Mouse (Mus musculus): ENCODE data around the gene Cst8. TPM values are rescaled to one million over a fixed set of nuclear protein-coding genes. Genes with fewer than 3 reads are reported as not detected.
"Not testable (repeated sequence)": the region's sequence is repeated elsewhere in the genome, so short reads cannot be mapped to it uniquely, and the experiment has no call there.

Cst8 gene
- total RNA-seq, 1 experiment: not detected

DNA sequence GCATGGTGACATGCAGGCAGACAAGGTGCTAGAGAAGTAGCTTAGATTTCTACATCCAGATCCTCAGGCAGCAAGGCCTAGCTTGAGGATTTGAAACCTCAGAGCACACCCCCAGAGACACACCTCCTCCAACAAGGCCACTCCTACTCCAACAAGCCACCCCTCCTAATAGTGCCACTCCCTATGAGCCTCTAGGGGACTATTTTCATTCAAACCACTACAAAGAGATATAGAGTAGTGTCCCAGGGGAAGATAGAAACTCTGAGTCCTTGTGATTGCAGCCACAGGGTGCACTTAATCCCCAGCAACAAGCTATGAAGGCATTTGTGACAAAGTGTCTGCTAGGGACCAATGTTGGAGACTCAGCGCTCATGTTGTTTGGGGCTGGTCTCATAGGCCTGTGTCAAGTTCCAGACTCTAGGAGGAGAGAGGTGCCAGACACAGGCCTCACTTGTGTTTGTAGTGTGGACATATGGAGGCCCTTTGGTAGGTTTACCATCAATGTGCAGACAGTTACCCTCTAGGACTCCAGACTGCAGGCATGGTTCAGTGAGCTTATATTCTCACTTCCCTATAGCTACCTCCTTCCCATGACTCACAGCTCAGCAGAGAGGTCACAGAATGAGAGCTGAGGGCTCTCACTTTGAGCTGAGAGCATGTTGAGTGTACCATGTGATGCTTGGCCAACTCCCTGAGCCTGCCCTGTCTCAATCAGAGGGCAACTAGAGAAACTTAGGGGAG, 34.8 kb upstream of the Cst8 start:
- Histone ChIP-seq H3K9ac (ENCODE audit: insufficient read depth, low read depth, low read length, poor library complexity, severe bottlenecking) (no peak overlapping the region), H3K36me3 (ENCODE audit: control insufficient read depth, insufficient read depth, low read length, poor library complexity, severe bottlenecking) (no peaks in the 10 kb centered on the region), H3K4me1 (ENCODE audit: control insufficient read depth in 2 of 2, insufficient read depth in 2 of 2, low read length in 2 of 2, poor library complexity in 1 of 2) (no peaks in the 10 kb centered on the region), H3K27ac (ENCODE audit: insufficient read depth, low read depth, low read length, poor library complexity, severe bottlenecking) (no peak overlapping the region), H3K4me3 (ENCODE audit: insufficient read depth in 1 of 2, low read depth in 1 of 2, low read length in 2 of 2, poor library complexity in 1 of 2, severe bottlenecking in 1 of 2) (no peak overlapping the region), H3K9me3 (ENCODE audit: control insufficient read depth, insufficient read depth, low read depth, low read length) (no peaks in the 10 kb centered on the region)
- TF ChIP-seq HCFC1 (IDR thresholded peaks at IDR 0.05; ENCODE audit: borderline replicate concordance, insufficient read depth, low read length): no peak
- TF ChIP-seq MAFK (IDR thresholded peaks at IDR 0.05; ENCODE audit: insufficient read depth, low read depth, low read length): no peak
- TF ChIP-seq ZC3H11A (IDR thresholded peaks at IDR 0.05; ENCODE audit: borderline replicate concordance, low read depth, low read length): no peak
- TF ChIP-seq ZNF384 (IDR thresholded peaks at IDR 0.05; ENCODE audit: low read depth, low read length): no peak
- TF ChIP-seq CHD2 (IDR thresholded peaks at IDR 0.05; ENCODE audit: low read depth, low read length): no peak
- DNase-seq (ENCODE audit: low read depth, low spot score): no peak
- in situ Hi-C loops (cut with MboI; ENCODE audit: low sequenced_read_pairs in 2 of 2, unreplicated experiment in 2 of 2): no loop called here

GRCm38 (mm10) chr2:148771397-148771796, 27.2 kb upstream of the Cst8 start, which contains the start of gene Cst11:
Gene Cst11 (minus strand): TSS chr2:148771497.
- H3K9ac ChIP-seq (ENCODE audit: insufficient read depth, low read depth, low read length, poor library complexity, severe bottlenecking); H3K36me3 ChIP-seq (ENCODE audit: control insufficient read depth, insufficient read depth, low read length, poor library complexity, severe bottlenecking); H3K4me1 ChIP-seq (ENCODE audit: control insufficient read depth in 2 of 2, insufficient read depth in 2 of 2, low read length in 2 of 2, poor library complexity in 1 of 2); H3K4me3 ChIP-seq (ENCODE audit: insufficient read depth in 1 of 2, low read depth in 1 of 2, low read length in 2 of 2, poor library complexity in 1 of 2, severe bottlenecking in 1 of 2); H3K27ac ChIP-seq (ENCODE audit: insufficient read depth, low read depth, low read length, poor library complexity, severe bottlenecking); DNase-seq (ENCODE audit: low read depth, low spot score); in situ Hi-C loops (cut with MboI; ENCODE audit: low sequenced_read_pairs in 2 of 2, unreplicated experiment in 2 of 2); H3K9me3 ChIP-seq (ENCODE audit: control insufficient read depth, insufficient read depth, low read depth, low read length): not testable (repeated sequence)

GRCm38 (mm10) chr2:148781709-148782108, 16.9 kb upstream of the Cst8 start, which contains the start of gene 8030411F24Rik:
Gene 8030411F24Rik (plus strand): TSS chr2:148782009.
- no peak for DNase-seq (ENCODE audit: low read depth, low spot score)
- H3K4me3 ChIP-seq (ENCODE audit: insufficient read depth in 1 of 2, low read depth in 1 of 2, low read length in 2 of 2, poor library complexity in 1 of 2, severe bottlenecking in 1 of 2): no peak within 1 kb of the TSS
- H3K36me3 ChIP-seq (ENCODE audit: control insufficient read depth, insufficient read depth, low read length, poor library complexity, severe bottlenecking): no peaks in the 10 kb centered on the region
- H3K27ac ChIP-seq (ENCODE audit: insufficient read depth, low read depth, low read length, poor library complexity, severe bottlenecking): no peak within 1 kb of the TSS
- in situ Hi-C loops (cut with MboI; ENCODE audit: low sequenced_read_pairs in 2 of 2, unreplicated experiment in 2 of 2): no loop called here
- no peak for TF ChIP-seq ZNF384 (IDR thresholded peaks at IDR 0.05; ENCODE audit: low read depth, low read length)
- TF ChIP-seq MAFK (IDR thresholded peaks at IDR 0.05; ENCODE audit: insufficient read depth, low read depth, low read length): no peak
- H3K9me3 ChIP-seq (ENCODE audit: control insufficient read depth, insufficient read depth, low read depth, low read length): no peaks in the 10 kb centered on the region
- no peak within 1 kb of the TSS for H3K9ac ChIP-seq (ENCODE audit: insufficient read depth, low read depth, low read length, poor library complexity, severe bottlenecking)
- H3K4me1 ChIP-seq (ENCODE audit: control insufficient read depth in 2 of 2, insufficient read depth in 2 of 2, low read length in 2 of 2, poor library complexity in 1 of 2): no peaks in the 10 kb centered on the region

- Histone ChIP-seq H3K4me3 (ENCODE audit: insufficient read depth in 1 of 2, low read depth in 1 of 2, low read length in 2 of 2, poor library complexity in 1 of 2, severe bottlenecking in 1 of 2) (no peak within 1 kb of the TSS), H3K27ac (ENCODE audit: insufficient read depth, low read depth, low read length, poor library complexity, severe bottlenecking) (no peak within 1 kb of the TSS), H3K4me1 (ENCODE audit: control insufficient read depth in 2 of 2, insufficient read depth in 2 of 2, low read length in 2 of 2, poor library complexity in 1 of 2) (no peaks in the 10 kb centered on the region), H3K9ac (ENCODE audit: insufficient read depth, low read depth, low read length, poor library complexity, severe bottlenecking) (no peak within 1 kb of the TSS), H3K9me3 (ENCODE audit: control insufficient read depth, insufficient read depth, low read depth, low read length) (no peaks in the 10 kb centered on the region), H3K36me3 (ENCODE audit: control insufficient read depth, insufficient read depth, low read length, poor library complexity, severe bottlenecking) (no peaks in the 10 kb centered on the region)
- in situ Hi-C loops (cut with MboI; ENCODE audit: low sequenced_read_pairs in 2 of 2, unreplicated experiment in 2 of 2): no loop called here
- TF ChIP-seq CHD2 (IDR thresholded peaks at IDR 0.05; ENCODE audit: low read depth, low read length): no peak
- DNase-seq (ENCODE audit: low read depth, low spot score): no peak
These were observed 9.4 kb upstream of the Cst8 start, which contains the start of gene Cst12 for GRCm38 (mm10) chr2:148789142-148789541. Gene Cst12 (plus strand): TSS chr2:148789361.

DNA sequence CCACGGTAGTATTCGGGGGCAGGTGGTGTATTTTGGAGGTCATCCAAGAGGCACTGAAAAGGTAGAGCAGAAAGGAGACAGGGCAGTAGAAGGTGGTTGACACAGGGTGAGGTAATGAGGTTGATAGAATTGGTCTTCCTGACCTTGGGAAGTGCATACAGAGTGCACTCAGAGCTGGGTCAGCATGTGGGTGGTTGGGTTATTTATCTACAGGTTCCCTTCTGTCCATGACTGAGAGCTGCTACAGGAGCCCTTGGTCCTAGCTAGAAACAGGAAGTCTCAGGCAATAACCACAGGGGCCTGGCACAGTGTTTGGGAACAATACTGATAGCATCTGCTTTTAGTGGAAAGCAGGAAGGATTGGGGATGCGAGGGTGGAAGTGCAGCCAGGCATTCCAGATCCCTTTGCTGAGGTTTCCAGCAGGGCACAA, 2.9 kb downstream of the Cst8 start:
- no peaks in the 10 kb centered on the region for H3K36me3 ChIP-seq (ENCODE audit: control insufficient read depth, insufficient read depth, low read length, poor library complexity, severe bottlenecking)
- in situ Hi-C loops (cut with MboI; ENCODE audit: low sequenced_read_pairs in 2 of 2, unreplicated experiment in 2 of 2): no loop called here
- no peak for DNase-seq (ENCODE audit: low read depth, low spot score)
- no peak overlapping the region for H3K4me3 ChIP-seq (ENCODE audit: insufficient read depth in 1 of 2, low read depth in 1 of 2, low read length in 2 of 2, poor library complexity in 1 of 2, severe bottlenecking in 1 of 2)
- H3K9ac ChIP-seq (ENCODE audit: insufficient read depth, low read depth, low read length, poor library complexity, severe bottlenecking): no peak overlapping the region
- no peak overlapping the region for H3K27ac ChIP-seq (ENCODE audit: insufficient read depth, low read depth, low read length, poor library complexity, severe bottlenecking)
- no peaks in the 10 kb centered on the region for H3K9me3 ChIP-seq (ENCODE audit: control insufficient read depth, insufficient read depth, low read depth, low read length)
- H3K4me1 ChIP-seq (ENCODE audit: control insufficient read depth in 2 of 2, insufficient read depth in 2 of 2, low read length in 2 of 2, poor library complexity in 1 of 2): no peaks in the 10 kb centered on the region
- TF ChIP-seq HCFC1 (IDR thresholded peaks at IDR 0.05; ENCODE audit: borderline replicate concordance, insufficient read depth, low read length): no peak
- no peak for TF ChIP-seq MAFK (IDR thresholded peaks at IDR 0.05; ENCODE audit: insufficient read depth, low read depth, low read length)
- no peak for TF ChIP-seq ZNF384 (IDR thresholded peaks at IDR 0.05; ENCODE audit: low read depth, low read length)
- TF ChIP-seq CHD2 (IDR thresholded peaks at IDR 0.05; ENCODE audit: low read depth, low read length): no peak
- TF ChIP-seq ZC3H11A (IDR thresholded peaks at IDR 0.05; ENCODE audit: borderline replicate concordance, low read depth, low read length): no peak
